Mouse (Mus musculus) kidney, adult 2 months (tissue): ENCODE results near the gene Gfod1.

Experiments
- CTCF ChIP-seq: fragments of 200-500 bp; conservative IDR thresholded peaks from 2 replicates; pipeline ENCODE4 v1.5.1; 2011; ENCODE audit warnings: low read depth, mild to moderate bottlenecking, control low read depth, low read length, moderate library complexity, mixed read lengths; ENCODE audit not compliant: insufficient read depth, insufficient read length
- POLR2A ChIP-seq: fragments of 200-500 bp; IDR thresholded peaks from one replicate; pipeline ENCODE4 v1.6.1; 2011; ENCODE audit warnings: low read depth, low read length, control low read depth

DNA sequence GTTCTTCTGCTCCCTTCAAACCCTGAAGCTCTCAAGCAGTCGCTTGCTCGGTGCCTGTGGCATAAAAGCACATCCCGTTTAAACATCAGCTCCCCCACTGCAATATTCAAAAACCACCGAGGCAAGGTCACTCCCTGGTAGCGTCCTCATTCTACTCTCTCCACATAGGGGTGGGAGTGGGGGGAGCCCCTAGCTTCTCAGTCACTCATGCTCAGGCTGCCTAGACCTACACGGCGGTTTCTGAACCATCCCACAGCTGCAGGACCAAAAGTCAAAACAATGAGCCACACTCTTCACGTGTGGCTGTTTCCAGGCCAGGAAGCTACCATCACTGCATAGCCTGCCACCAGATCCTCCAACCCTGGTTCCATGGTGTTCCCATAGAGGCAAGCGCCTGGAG lies 53.9 kb downstream of the Gfod1 start:
- TF ChIP-seq CTCF (no peak), POLR2A (no peak)
